Mouse (Mus musculus): ENCODE measurements at regions not wholly inside any gene's neighbourhood (a gene's known extent, or its start where the extent isn't known, plus 50 kb on each side); places are given as distances from the start of the nearest gene placed in this dataset.

DNA sequence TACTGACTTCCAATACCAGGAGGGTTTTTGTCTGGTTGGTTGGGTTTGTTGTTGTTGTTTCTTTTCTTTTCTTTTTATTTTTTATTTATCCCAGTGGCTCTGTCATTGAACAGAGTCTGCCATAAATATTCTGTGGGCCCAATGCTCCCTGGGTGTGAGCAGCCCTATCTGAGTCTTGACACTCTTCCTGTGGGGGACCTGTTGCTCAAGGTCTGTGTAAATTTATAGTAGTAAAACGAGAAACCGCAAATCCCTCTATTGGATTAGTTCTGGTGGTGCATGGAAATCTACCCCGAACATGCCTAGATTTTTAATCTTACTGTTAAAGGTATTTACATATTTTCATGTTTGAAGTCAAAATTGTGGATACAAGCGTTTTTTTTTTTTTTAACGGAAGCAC, 395.2 kb downstream of the Atp23 start:
- DNase-seq (ENCODE audit: extremely low spot score in 1 of 2, low spot score in 1 of 2): no peak

DNA sequence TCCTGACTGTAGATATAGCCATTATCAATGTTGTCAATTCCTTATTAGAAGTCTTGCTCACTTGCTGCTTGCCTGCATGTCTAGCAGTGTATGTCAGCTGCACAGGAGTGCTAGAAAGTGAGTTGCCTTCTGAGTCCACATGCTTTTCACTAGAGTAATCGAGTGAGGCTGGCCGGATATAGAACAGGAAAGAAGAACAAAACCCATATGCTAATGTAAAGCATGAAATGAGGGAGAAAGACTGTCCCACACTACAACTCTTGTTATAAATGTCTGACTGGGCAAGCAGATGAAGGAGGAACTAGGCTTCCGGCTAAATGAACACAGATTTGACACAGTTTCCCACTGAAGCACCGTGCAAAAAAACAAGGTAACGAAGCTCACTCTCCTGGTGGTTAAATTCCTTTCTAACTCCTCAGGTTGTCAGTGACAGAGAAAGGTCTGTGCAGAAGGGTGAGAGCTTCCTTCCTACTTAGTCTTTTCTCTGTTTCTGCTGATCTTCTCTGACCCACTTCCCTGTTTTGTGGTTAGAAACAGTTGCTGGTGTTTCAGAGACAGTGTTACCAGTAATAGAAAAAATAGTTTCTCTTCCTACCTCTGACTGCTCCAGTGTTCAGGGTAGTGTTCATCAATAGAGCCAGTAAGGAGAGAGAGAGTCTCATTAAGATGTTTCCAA, 399.0 kb downstream of the Atp23 start:
- DNase-seq (ENCODE audit: extremely low spot score in 1 of 2, low spot score in 1 of 2): no peak

DNA sequence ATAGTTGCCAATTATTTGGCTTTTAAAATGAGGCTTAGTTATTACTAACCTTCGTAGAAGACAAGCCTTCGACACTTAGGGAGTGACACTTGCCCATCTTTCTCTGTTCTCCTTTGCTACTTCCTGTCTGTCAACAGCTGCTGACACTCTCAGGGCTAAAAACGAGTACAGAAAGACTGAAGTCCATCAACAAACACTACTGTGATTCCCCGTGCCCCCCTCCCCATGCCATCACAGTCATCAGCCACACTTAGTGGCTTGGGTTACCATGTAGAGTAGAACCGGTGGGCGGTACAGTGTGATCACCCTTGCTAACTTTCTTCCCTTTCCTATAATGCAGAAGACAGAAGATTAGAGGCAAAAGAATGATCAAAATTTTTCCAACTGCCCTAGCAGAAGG, 402.4 kb downstream of the Atp23 start:
- no peak for DNase-seq (ENCODE audit: extremely low spot score in 1 of 2, low spot score in 1 of 2)

DNA sequence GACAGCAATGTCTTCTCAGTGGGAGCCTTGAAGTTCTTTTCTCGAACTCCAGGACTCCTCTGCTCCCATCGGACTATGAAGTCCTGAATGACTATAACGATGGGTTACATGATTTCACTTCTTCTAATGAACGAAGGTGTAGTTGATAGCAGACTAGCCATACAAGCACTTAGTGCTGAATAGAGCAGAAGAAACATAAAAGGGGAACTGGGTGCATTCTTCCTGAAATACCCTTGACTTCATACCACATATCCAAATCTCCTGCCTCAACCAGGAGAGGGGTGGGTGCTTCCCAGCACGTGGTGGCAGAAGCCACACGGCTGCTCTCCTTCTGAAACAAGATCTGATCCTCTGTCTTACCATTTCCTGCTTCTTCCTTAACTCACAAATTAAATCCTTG, 407.4 kb downstream of the Atp23 start:
- no peak for DNase-seq (ENCODE audit: extremely low spot score in 1 of 2, low spot score in 1 of 2)

DNA sequence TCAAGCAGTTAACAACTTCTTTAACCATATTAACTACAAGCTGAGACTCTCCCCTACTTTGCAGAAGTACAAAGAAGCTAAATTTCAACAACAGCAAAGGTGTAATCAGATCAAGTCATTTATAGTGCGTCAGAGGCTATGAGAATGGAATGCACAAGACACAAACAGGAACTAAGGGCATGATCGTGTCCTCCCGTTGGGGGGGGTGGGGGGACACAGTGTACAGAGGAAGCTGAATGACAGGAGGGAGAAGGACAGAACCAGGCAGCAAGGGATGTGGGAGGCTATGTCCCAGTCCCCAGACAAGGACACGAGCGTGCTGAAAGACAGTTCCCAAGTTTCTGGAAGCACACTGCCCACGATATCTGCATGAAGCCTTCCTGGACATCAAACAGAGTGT, 408.9 kb downstream of the Atp23 start:
- no peak for DNase-seq (ENCODE audit: extremely low spot score in 1 of 2, low spot score in 1 of 2)

DNA sequence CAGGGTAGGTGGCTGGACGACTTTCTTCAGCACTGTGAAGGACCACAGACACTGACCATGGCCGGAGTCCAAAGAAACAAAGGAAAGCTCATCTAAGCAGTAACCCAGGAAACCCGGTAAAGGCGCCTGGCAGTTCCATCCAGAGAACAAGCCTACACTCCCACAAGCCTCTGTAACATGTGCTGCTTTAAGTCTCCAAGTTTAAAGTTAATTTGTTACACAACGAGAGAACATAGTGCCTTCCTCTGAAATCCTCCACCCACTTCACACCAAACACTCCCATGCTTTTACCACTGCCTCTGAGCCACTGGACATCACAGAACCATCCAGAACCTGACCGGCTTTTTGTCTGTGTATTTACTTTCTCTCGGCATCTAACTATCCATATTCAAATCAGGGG, 416.0 kb downstream of the Atp23 start:
- no peak for DNase-seq (ENCODE audit: extremely low spot score in 1 of 2, low spot score in 1 of 2)

DNA sequence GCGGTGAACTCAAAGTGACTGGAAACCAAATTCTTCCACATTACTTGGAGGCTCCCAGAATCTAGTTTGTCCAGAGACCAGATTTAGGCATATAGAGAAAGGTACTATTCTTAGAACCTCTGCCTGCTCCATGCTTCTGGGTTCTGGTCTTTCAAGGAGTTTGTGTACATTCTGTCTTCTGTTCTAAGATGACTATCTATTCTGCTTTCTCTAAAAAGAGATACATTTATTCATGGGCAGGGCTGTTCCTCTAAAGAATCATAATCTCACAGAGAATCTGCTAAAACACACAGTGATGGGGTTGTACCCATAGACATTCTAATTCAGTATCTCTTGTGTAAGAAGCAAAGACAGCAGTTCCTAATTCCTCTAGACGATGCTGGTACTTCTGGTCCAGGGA, 417.7 kb downstream of the Atp23 start:
- no peak for DNase-seq (ENCODE audit: extremely low spot score in 1 of 2, low spot score in 1 of 2)

DNA sequence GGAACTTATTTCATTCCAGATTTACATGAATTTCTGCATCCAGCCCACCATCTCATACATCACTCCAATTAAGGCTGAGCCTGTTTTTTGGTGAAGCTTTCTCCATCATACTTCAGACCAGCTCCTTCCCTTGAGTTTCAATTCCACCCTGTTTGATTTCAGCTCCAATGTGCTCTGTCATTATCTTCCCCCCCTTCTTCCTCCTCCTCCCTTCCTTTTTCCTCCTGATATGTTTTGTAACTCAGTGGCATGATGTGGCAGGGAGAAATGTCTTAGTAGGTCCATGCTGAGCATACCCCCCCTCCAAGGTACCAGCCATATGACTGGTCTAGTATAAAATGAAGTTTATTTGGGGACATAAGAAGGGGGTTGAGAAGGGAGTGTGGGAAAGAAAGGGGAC, 420.8 kb downstream of the Atp23 start:
- no peak for DNase-seq (ENCODE audit: extremely low spot score in 1 of 2, low spot score in 1 of 2)

DNA sequence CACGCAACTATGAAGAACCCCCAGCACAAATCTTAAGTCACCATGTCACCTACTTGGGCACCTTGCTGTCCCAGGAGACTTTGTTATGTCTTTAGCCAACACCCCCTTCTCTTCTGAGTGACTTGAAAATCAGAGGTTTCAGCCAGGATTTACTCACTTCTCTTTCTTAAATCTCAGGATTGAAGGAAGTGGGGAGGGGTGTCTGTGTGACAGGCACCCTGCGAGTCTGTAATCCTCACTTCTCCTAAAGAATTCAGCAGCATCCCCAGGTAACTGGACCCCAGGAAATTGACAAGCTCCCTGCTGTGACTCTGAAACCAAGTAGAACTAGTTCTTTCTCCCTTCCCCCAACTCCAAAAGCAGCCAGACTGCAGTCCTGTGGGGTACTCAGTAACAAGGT, 421.4 kb downstream of the Atp23 start:
- no peak for DNase-seq (ENCODE audit: extremely low spot score in 1 of 2, low spot score in 1 of 2)

DNA sequence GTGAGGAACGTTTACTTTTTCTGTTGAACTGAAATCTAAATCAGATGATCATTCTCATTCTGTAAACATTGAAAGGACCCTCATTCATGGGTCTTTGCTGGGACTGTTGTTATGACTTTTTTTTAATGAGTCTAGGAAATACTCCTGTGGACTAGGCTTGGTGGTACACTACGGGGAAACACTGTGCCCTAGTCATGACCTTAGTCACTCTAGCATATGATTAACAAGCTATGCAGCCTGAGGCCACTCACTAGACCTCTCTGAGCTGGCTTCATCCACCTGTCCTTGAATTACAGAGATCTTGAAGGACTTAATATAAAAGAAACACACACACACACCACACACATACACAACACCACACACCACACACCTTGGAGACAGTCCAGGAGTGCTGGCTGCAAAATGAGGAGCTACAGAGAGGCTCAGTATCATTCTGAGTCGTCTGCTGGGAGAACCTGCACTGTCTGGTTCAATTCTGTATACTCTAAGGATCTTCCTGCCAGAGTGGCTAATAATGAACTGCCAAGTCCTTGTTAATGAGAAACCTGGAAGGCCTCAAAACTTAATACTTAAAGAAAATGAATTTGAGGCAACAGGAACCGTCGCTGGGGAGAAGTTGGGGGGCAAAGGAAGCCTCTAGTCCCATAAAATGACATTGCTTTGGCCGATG, 428.0 kb downstream of the Atp23 start:
- DNase-seq (ENCODE audit: extremely low spot score in 1 of 2, low spot score in 1 of 2): no peak

DNA sequence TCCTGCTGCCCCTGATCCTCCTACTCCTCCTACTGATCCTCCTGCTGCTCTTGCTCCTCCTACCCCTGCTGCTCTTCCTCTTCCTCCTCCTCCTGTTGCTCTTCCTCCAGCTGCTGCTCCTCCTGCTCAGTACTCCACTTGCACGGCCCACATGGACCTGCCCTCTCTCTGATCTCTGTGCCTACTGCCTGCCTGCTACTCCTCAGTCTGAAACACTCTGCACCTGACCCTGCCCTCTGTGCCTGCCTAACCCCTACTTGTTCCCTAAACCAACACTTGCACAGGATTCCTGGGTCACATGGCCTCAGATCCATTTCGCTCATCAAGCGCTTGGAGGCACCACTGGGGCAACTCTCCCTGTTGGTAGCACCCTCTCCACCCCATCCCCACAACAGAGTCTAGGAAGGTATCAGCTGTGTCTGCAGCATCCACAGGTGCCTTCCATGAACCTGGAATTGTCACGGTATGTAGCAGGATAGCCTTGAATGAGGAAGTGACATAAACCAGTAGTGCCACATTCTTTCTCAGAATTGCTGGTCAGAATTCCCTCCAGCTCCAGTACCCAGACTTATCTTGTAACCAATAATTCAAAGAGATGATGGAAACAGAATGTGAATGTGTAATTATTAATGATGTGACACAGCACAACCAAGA, 430.2 kb downstream of the Atp23 start:
- no peak for DNase-seq (ENCODE audit: extremely low spot score in 1 of 2, low spot score in 1 of 2)

DNA sequence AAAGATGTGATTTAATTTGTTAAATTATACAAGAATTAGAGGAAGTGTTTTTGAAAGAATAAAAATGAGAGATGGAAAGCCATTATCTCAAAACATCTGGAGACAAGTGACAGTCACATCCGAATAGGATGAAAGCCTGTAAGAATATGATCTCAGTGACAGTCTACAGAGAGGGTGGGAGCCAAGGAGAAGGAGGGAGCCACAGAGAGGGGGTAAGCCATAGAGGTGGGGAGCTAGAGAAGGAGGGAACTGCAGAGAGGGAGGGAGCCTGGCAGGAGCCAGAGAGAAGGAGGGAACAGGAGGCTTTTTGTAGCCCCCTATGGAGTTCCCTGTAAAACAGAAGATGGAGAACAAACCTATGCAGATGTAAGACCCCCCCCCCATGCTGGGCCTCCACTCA, 438.4 kb downstream of the Atp23 start:
- DNase-seq (ENCODE audit: extremely low spot score in 1 of 2, low spot score in 1 of 2): no peak

DNA sequence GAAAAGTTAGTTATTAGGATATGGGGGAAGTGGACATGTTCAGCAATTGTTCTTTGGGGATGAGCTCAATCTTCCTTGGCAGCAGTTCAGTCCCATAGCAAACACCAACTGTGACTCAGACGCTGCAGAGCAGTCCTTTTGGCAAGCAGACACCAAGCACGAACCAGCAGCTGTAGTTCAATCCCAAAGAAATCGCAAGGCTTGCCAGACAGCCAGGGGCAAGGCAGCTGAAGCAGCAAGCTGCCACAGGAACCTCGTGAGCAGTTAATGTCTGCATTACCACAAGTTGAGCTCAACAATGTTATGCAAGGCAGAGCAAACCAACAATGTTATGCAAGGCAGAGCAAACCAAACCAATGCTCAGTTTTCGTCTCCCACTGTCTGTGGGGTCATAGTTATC, 442.6 kb downstream of the Atp23 start:
- DNase-seq (ENCODE audit: extremely low spot score in 1 of 2, low spot score in 1 of 2): no peak

DNA sequence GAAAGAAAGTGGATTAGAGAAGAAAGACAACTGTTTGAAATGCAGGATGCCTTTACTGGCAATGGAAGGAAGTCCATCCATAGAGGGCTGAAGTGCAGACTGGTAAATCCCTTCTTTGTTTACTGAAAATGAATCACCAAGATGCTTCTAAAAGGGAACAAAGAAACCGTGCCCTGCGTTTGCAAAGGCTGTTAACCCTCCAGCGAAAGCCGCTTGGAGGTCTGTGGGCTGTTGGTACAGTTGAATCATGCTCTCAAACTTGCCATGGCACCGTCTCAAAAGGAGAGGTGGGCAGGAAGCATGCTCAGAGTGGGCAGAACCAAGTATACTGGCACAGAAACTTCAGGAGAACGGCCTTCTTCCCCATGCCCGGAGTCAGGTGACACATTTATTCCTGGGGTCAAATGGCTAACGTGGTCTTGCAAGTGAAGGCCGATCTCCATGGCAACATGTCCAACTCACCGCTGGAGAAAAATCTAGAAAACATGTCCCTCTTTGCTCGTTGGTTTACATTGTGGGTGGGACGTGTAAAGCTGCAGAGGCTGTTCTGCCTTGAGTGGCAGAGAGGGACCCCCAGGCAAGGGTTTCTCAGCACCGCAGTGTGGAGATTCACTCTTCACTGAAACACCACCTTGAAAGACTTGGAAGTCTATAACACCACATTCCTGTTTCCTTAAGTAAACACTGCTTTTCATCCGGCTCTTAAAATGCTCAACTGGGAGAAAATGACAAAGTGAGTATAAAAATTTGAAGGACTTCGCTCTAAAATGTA, 448.2 kb downstream of the Atp23 start:
- DNase-seq (ENCODE audit: extremely low spot score in 1 of 2, low spot score in 1 of 2): no peak

DNA sequence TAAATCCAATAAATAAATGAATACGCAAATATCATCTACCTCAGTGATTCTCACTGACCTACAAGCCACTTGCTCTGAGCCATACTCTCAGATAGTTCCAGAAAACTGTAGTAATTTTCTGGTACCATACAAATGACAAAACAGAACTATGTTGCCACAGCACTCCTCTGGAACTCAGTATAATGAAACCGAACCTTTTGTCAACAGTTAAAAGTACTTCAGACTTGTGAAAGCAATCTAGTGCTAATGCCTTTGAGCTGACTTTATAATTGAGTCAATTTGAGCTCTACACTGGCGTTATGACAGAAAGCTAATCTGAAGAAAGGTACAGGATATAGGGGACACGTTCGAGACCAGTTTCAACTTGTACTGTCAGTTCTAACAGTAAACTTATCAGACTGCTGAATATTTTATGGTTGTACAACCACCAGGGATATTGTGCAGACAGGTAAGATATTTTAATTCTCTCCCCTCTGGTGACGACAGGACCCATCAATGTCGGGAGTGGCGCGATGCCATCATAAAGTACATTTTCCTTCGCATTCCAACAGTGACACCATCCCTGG, 449.0 kb downstream of the Atp23 start:
- no peak for DNase-seq (ENCODE audit: extremely low spot score in 1 of 2, low spot score in 1 of 2)

DNA sequence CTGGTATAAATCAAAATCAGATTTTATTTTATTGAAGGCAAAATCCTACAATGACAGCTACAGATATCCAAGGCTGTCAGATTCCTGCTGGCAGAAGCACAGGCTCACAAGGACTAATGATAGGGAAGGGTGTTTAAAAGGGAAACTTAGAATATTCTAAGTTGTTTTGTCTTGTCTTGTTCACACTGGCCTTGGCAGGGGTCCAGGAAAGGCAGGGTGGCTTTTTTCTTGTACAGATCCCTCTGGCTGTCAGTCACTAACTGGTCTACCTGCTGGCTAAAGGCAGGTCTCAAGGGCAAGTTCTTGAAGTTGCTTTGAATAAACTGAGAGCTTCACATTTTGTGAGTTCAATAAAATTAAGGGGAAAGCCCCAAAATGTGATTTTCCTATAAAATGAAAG, 465.3 kb downstream of the Lrig3 start:
- DNase-seq (ENCODE audit: extremely low spot score in 1 of 2, low spot score in 1 of 2): no peak

DNA sequence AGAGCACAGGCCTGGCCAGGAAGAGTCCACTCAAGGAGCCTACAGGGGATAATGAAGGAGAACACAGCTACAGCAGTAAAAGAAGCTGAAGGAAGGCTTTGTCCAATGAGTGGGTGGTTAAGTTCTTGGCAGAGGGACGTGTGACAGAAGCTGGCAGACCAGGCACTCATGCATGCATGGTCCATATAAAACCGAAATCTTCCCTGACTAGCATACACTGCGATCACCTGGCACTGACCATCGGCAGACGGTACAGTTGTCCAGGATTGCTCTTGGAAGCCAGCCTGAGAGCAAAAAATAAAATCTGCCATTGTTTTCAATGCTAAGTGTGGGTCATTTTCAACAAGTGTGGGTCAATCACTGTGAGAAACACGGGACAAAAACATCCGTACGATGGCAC, 464.4 kb downstream of the Lrig3 start:
- DNase-seq (ENCODE audit: extremely low spot score in 1 of 2, low spot score in 1 of 2): no peak

DNA sequence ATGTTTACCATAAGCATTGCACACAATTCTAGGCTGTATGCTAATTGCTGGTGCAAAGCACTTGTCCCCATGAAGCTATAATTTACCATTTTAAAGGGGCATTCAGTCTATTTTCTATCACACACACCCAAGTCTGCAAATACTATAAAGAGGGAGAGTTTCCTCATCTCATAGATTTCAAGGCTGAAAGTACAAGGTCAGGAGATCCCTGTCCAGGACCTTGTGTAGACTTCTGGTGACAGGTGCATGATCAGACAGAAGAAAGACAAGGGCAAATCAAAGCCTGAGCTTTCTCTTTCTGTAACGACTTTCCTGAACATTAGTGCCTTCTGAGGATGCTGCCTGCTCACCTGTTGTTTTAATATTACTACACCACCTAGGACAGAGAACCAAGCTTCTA, 463.5 kb downstream of the Lrig3 start:
- no peak for DNase-seq (ENCODE audit: extremely low spot score in 1 of 2, low spot score in 1 of 2)

DNA sequence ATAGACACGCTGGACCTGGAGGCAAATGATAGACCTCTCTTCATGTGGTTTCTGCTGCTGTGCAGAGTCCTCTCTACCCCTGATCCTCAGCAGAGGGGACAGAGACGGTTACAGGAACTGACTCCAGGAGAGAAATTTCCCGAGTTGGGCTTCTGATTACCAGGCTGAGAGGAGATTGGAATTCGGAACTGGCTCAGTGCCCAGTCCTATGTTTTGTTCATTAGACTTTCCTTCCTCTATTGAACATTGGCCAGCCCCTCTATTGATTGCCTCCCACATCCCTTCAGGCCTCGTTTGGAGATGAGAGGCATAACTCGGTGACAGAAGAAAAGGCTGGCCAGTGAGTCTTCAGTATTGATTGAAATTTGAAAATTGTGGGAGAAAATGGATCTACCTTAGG, 456.1 kb downstream of the Lrig3 start:
- no peak for DNase-seq (ENCODE audit: extremely low spot score in 1 of 2, low spot score in 1 of 2)

DNA sequence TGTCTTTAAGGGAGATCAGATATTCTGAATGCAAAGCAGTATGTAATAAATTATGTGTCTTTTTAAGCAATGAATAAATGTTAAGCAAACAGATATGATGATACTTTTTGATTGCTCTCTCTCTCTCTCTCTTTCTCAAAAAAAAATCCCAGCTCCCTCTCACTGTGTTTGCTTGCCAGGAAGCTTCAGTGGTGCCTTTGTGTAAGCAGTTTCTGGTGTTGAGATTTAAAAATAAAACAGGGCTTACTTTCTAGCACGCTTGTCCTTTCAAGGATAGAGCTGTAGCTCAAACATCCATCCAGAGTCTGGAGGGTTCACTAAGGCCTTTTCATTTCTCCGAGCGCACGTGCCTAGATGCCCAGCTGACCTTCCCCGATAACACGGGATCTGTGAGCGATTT, 447.8 kb downstream of the Lrig3 start:
- no peak for DNase-seq (ENCODE audit: extremely low spot score in 1 of 2, low spot score in 1 of 2)

DNA sequence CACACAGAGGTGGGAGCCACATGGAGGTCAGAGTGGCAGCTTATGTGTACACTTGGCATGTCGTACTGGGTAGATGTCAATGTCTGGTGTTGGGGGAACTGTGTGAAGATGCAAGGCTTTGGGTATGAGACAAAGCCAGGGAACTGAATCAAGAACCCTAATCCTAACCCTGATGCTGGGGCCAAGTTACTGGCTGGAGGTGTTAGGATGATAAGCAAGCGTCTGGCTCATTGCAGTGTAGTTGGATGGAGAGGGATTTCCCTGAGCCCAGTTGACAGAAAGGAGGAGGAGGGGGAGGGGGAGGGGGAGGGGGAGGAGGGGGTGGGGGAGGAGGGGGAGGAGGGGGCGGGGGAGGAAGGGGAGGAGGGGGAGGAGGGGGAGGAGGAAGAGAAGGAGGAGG, 426.3 kb downstream of the Lrig3 start:
- DNase-seq (ENCODE audit: extremely low spot score in 1 of 2, low spot score in 1 of 2): no peak

Data from layer of hippocampus, postnatal 25 days (tissue).